Mouse (Mus musculus): ENCODE results near the gene Olfr523. TPM values are rescaled to one million over a fixed set of nuclear protein-coding genes. Genes with fewer than 3 reads are reported as not detected.

Gene Olfr523
- total and polyA plus RNA-seq, 3 experiments: 0.11 TPM; not detected in 2

GRCm38 (mm10) chr7:140201090-140201489 is 28.1 kb downstream of the Olfr523 start:
- Histone ChIP-seq H3K36me3 (replicated peaks) (no peaks in the 10 kb centered on the region), H3K4me3 (ENCODE audit: low read depth, low read length) (no peak overlapping the region), H3K9me3 (replicated peaks) (no peaks in the 10 kb centered on the region), H3K4me1 (ENCODE audit: insufficient read depth, low read depth, low read length) (peaks cover 75% of the 10 kb centered on the region), H3K27me3 (ENCODE audit: insufficient read depth, low read length) (no peaks in the 10 kb centered on the region)
- DNase-seq (ENCODE audit: low spot score): no peak
- no peak for ATAC-seq (ENCODE audit: extremely low read depth, insufficient number of reproducible peaks, low FRiP score, poor library complexity, severe bottlenecking)
- TF ChIP-seq GATA1 (IDR thresholded peaks at IDR 0.05; ENCODE audit: borderline replicate concordance, low read length): no peak
- no peak for TF ChIP-seq POLR2AphosphoS5 (IDR thresholded peaks at IDR 0.05; ENCODE audit: insufficient replicate concordance, low read depth, low read length)
- TF ChIP-seq CTCF (IDR thresholded peaks at IDR 0.05; ENCODE audit: low read depth, low read length): no peak
- no peak for TF ChIP-seq GATA2 (IDR thresholded peaks at IDR 0.05; ENCODE audit: borderline replicate concordance, low read depth, low read length)
- no peak for TF ChIP-seq TAL1 (conservative IDR thresholded peaks at IDR 0.05; ENCODE audit: low read depth, low read length)

GRCm38 (mm10) chr7:140205864-140206263 is 32.8 kb downstream of the Olfr523 start, which contains the start of gene Olfr524:
Gene Olfr524 (minus strand): TSS chr7:140205964.
- Histone ChIP-seq H3K4me3 (ENCODE audit: low read depth, low read length) (peak within 1 kb of the TSS; percentile 50; the same call in 1 of the 2 replicates), H3K4me1 (ENCODE audit: insufficient read depth, low read depth, low read length) (peaks cover 94% of the 10 kb centered on the region), H3K36me3 (replicated peaks) (no peaks in the 10 kb centered on the region), H3K9me3 (replicated peaks) (no peaks in the 10 kb centered on the region), H3K27me3 (ENCODE audit: insufficient read depth, low read length) (no peaks in the 10 kb centered on the region)
- DNase-seq (ENCODE audit: low spot score) (no peak), ATAC-seq (ENCODE audit: extremely low read depth, insufficient number of reproducible peaks, low FRiP score, poor library complexity, severe bottlenecking) (no peak)
- no peak for TF ChIP-seq POLR2AphosphoS5 (IDR thresholded peaks at IDR 0.05; ENCODE audit: insufficient replicate concordance, low read depth, low read length)
- no peak for TF ChIP-seq TAL1 (conservative IDR thresholded peaks at IDR 0.05; ENCODE audit: low read depth, low read length)
- TF ChIP-seq GATA2 (IDR thresholded peaks at IDR 0.05; ENCODE audit: borderline replicate concordance, low read depth, low read length): no peak
- no peak for TF ChIP-seq GATA1 (IDR thresholded peaks at IDR 0.05; ENCODE audit: borderline replicate concordance, low read length)
- TF ChIP-seq CTCF (IDR thresholded peaks at IDR 0.05; ENCODE audit: low read depth, low read length): no peak

- DNase-seq (ENCODE audit: low spot score): peak; percentile 56
- H3K9me3 ChIP-seq (replicated peaks): no peaks in the 10 kb centered on the region
- H3K27me3 ChIP-seq (ENCODE audit: insufficient read depth, low read length): no peaks in the 10 kb centered on the region
- TF ChIP-seq POLR2AphosphoS5 (IDR thresholded peaks at IDR 0.05; ENCODE audit: insufficient replicate concordance, low read depth, low read length): no peak
- no peak for TF ChIP-seq GATA2 (IDR thresholded peaks at IDR 0.05; ENCODE audit: borderline replicate concordance, low read depth, low read length)
- TF ChIP-seq TAL1 (conservative IDR thresholded peaks at IDR 0.05; ENCODE audit: low read depth, low read length): 0 out of 2 replicates have a peak, but pooled peaks have one; percentile 36
- H3K4me1 ChIP-seq (ENCODE audit: insufficient read depth, low read depth, low read length): peaks cover 92% of the 10 kb centered on the region
- H3K4me3 ChIP-seq (ENCODE audit: low read depth, low read length): peak overlapping the region; percentile 50; the same call in 1 of the 2 replicates
- H3K36me3 ChIP-seq (replicated peaks): no peaks in the 10 kb centered on the region
- ATAC-seq (ENCODE audit: extremely low read depth, insufficient number of reproducible peaks, low FRiP score, poor library complexity, severe bottlenecking): peak; percentile 75
These were observed 33.9 kb downstream of the Olfr523 start for GRCm38 (mm10) chr7:140206904-140207303.

GRCm38 (mm10) chr7:140208153-140208552 is 35.1 kb downstream of the Olfr523 start:
- no peak for TF ChIP-seq GATA2 (IDR thresholded peaks at IDR 0.05; ENCODE audit: borderline replicate concordance, low read depth, low read length)
- no peak for TF ChIP-seq GATA1 (IDR thresholded peaks at IDR 0.05; ENCODE audit: borderline replicate concordance, low read length)
- TF ChIP-seq TAL1 (conservative IDR thresholded peaks at IDR 0.05; ENCODE audit: low read depth, low read length): 0 out of 2 replicates have a peak, but pooled peaks have one; percentile 35
- H3K27me3 ChIP-seq (ENCODE audit: insufficient read depth, low read length): no peaks in the 10 kb centered on the region
- DNase-seq (ENCODE audit: low spot score) (peak; percentile 56), ATAC-seq (ENCODE audit: extremely low read depth, insufficient number of reproducible peaks, low FRiP score, poor library complexity, severe bottlenecking) (peak; percentile 42)
- peaks cover 84% of the 10 kb centered on the region for H3K4me1 ChIP-seq (ENCODE audit: insufficient read depth, low read depth, low read length)
- no peak overlapping the region; the same call in 1 of the 2 replicates for H3K4me3 ChIP-seq (ENCODE audit: low read depth, low read length)
- H3K9me3 ChIP-seq (replicated peaks): no peaks in the 10 kb centered on the region
- no peaks in the 10 kb centered on the region for H3K36me3 ChIP-seq (replicated peaks)

- ATAC-seq (ENCODE audit: extremely low read depth, insufficient number of reproducible peaks, low FRiP score, poor library complexity, severe bottlenecking) (no peak), DNase-seq (ENCODE audit: low spot score) (no peak)
- no peaks in the 10 kb centered on the region for H3K27me3 ChIP-seq (ENCODE audit: insufficient read depth, low read length)
- TF ChIP-seq CTCF (IDR thresholded peaks at IDR 0.05; ENCODE audit: low read depth, low read length) (no peak), GATA2 (IDR thresholded peaks at IDR 0.05; ENCODE audit: borderline replicate concordance, low read depth, low read length) (no peak), POLR2AphosphoS5 (IDR thresholded peaks at IDR 0.05; ENCODE audit: insufficient replicate concordance, low read depth, low read length) (no peak), GATA1 (IDR thresholded peaks at IDR 0.05; ENCODE audit: borderline replicate concordance, low read length) (no peak), TAL1 (conservative IDR thresholded peaks at IDR 0.05; ENCODE audit: low read depth, low read length) (no peak)
- no peak overlapping the region; the same call in 1 of the 2 replicates for H3K4me3 ChIP-seq (ENCODE audit: low read depth, low read length)
- no peaks in the 10 kb centered on the region for H3K36me3 ChIP-seq (replicated peaks)
- peaks cover 82% of the 10 kb centered on the region for H3K4me1 ChIP-seq (ENCODE audit: insufficient read depth, low read depth, low read length)
- no peaks in the 10 kb centered on the region for H3K9me3 ChIP-seq (replicated peaks)
These were observed 35.7 kb downstream of the Olfr523 start for GRCm38 (mm10) chr7:140208677-140209076.

GRCm38 (mm10) chr7:140213841-140214240 is 40.8 kb downstream of the Olfr523 start:
- TF ChIP-seq GATA2 (IDR thresholded peaks at IDR 0.05; ENCODE audit: borderline replicate concordance, low read depth, low read length) (no peak), TAL1 (conservative IDR thresholded peaks at IDR 0.05; ENCODE audit: low read depth, low read length) (no peak), GATA1 (IDR thresholded peaks at IDR 0.05; ENCODE audit: borderline replicate concordance, low read length) (no peak), CTCF (IDR thresholded peaks at IDR 0.05; ENCODE audit: low read depth, low read length) (no peak), POLR2AphosphoS5 (IDR thresholded peaks at IDR 0.05; ENCODE audit: insufficient replicate concordance, low read depth, low read length) (no peak)
- H3K9me3 ChIP-seq (replicated peaks): no peaks in the 10 kb centered on the region
- DNase-seq (ENCODE audit: low spot score): no peak
- H3K4me1 ChIP-seq (ENCODE audit: insufficient read depth, low read depth, low read length): peaks cover 39% of the 10 kb centered on the region
- no peak overlapping the region for H3K4me3 ChIP-seq (ENCODE audit: low read depth, low read length)
- peaks cover 4% of the 10 kb centered on the region; the same call in 1 of the 2 replicates for H3K27me3 ChIP-seq (ENCODE audit: insufficient read depth, low read length)
- no peak for ATAC-seq (ENCODE audit: extremely low read depth, insufficient number of reproducible peaks, low FRiP score, poor library complexity, severe bottlenecking)
- H3K36me3 ChIP-seq (replicated peaks): no peaks in the 10 kb centered on the region
